Mouse (Mus musculus) layer of hippocampus, adult 9-11 months (tissue): Measurements from ENCODE around the gene Vmn1r70.

Experiments used
- DNase-seq: peaks from one replicate; pipeline ENCODE4 v3.0.0; 2022

Vmn1r70 gene

GRCm38 (mm10) chr7:10631232-10631631, at the start of gene Vmn1r70:
TSS of gene Vmn1r70 (plus strand) at chr7:10631532.
- DNase-seq = no peak

GRCm38 (mm10) chr7:10613559-10613958, 17.8 kb upstream of the Vmn1r70 start, which contains the start of gene Vmn1r69:
TSS of gene Vmn1r69 (minus strand) at chr7:10613659.
- DNase-seq = no peak
